Mouse (Mus musculus) hindbrain, embryonic 13.5 days (tissue): ENCODE data around the gene Abhd16b. TPM values are rescaled to one million over a fixed set of nuclear protein-coding genes. Genes with fewer than 3 reads are reported as not detected.

Experiments used
- polyA plus RNA-seq: library from polyadenylated mRNA; unstranded; fragments of >200 nt; fragmentation: Nextera tagmentation; extraction: Ambion mirVana; gene quantifications from 2 replicates; pipeline ENCODE4 v1.2.1, GENCODE M21; 2015

The Abhd16b gene
- polyA plus RNA-seq, 1 experiment from 2014 or later = not detected

Other genes starting within 250 kb of the Abhd16b start
- gene Gmeb2, start 205.2 kb upstream of the Abhd16b start, polyA plus RNA-seq = 17.2 and 17.8 TPM in 2 replicates
- 1,135 and 1,161 TPM in 2 replicates for gene Stmn3, start 178.7 kb upstream of the Abhd16b start, polyA plus RNA-seq
- 34.6 and 35.1 TPM in 2 replicates for gene Rtel1, start 173.5 kb upstream of the Abhd16b start, polyA plus RNA-seq
- gene Zgpat, start 128.3 kb upstream of the Abhd16b start, polyA plus RNA-seq = 69.2 and 69.8 TPM in 2 replicates
- gene Arfrp1, start 127.8 kb upstream of the Abhd16b start, polyA plus RNA-seq = 87.8 and 88.4 TPM in 2 replicates
- gene Lime1, start 113.1 kb upstream of the Abhd16b start, polyA plus RNA-seq = 43.7 and 45.0 TPM in 2 replicates
- gene Zbtb46, start 33.8 kb upstream of the Abhd16b start, polyA plus RNA-seq = 22.4 and 23.5 TPM in 2 replicates
- 116 and 121 TPM in 2 replicates for gene Tpd52l2, start 3.9 kb downstream of the Abhd16b start, polyA plus RNA-seq
- 206 and 217 TPM in 2 replicates for gene Dnajc5, start 27.3 kb downstream of the Abhd16b start, polyA plus RNA-seq
- 61.3 and 67.1 TPM in 2 replicates for gene Uckl1, start 91.7 kb downstream of the Abhd16b start, polyA plus RNA-seq
- 63.7 and 67.7 TPM in 2 replicates for gene Prpf6, start 98.7 kb downstream of the Abhd16b start, polyA plus RNA-seq
- 68.0 and 74.1 TPM in 2 replicates for gene Zfp512b, start 99.6 kb downstream of the Abhd16b start, polyA plus RNA-seq
- 169 and 175 TPM in 2 replicates for gene Samd10, start 106.0 kb downstream of the Abhd16b start, polyA plus RNA-seq
- gene Gm29797, start 163.8 kb downstream of the Abhd16b start, polyA plus RNA-seq = 0.27 TPM in 1 of 2 replicates, not detected in the other
- gene Sox18, start 178.4 kb downstream of the Abhd16b start, polyA plus RNA-seq = 19.1 and 20.2 TPM in 2 replicates
- gene Tcea2, start 187.1 kb downstream of the Abhd16b start, polyA plus RNA-seq = 36.0 and 42.4 TPM in 2 replicates
- gene Rgs19, start 200.8 kb downstream of the Abhd16b start, polyA plus RNA-seq = 43.6 and 44.4 TPM in 2 replicates
- not detected in 2 replicates for gene Lkaaear1, start 205.2 kb downstream of the Abhd16b start, polyA plus RNA-seq
- gene Oprl1, start 221.8 kb downstream of the Abhd16b start, polyA plus RNA-seq = 79.2 and 83.9 TPM in 2 replicates